Mouse (Mus musculus): ENCODE results near the gene Fv1.

DNA sequence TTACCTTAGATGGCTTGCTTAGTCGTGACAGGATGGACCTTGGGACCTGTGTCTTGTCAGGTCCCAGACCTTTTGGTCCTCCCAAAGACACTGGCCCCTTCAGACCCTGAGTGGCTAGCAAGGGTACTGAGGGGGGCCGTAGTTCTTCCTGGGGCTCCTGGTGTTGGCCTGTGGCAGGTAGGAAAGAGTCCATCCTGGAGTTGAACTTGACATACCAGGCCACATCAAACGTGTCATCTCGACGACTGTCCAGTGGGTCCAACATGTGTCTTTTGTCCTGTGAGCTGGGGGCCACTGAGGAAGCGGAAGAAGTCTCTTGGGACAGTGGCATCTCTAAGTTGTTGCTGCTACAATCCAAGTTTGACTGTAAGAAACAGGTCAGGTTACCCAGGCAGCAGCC is 3.1 kb upstream of the Fv1 start:
- TF ChIP-seq CHD2 (IDR thresholded peaks at IDR 0.05; ENCODE audit: low read depth, low read length) (no peak), ZNF384 (IDR thresholded peaks at IDR 0.05; ENCODE audit: low read depth, low read length) (no peak)
